Mouse (Mus musculus): Measurements from ENCODE around the gene Lrrc26. TPM values are rescaled to one million over a fixed set of nuclear protein-coding genes. Genes with fewer than 3 reads are reported as not detected.

Lrrc26 gene
- total RNA-seq, 4 experiments from 2014 or later, result not detected

- no peak for DNase-seq (ENCODE audit: low spot score in 2 of 2)
These were observed 4.0 kb downstream of the Lrrc26 start for GRCm38 (mm10) chr2:25293706-25294105.

- DNase-seq (ENCODE audit: low spot score in 2 of 2), result no peak
These were observed 7.4 kb downstream of the Lrrc26 start for GRCm38 (mm10) chr2:25297093-25297492.

GRCm38 (mm10) chr2:25298046-25298445, 8.3 kb downstream of the Lrrc26 start:
- no peak for DNase-seq (ENCODE audit: low spot score in 2 of 2)

- no peak for DNase-seq (ENCODE audit: low spot score in 2 of 2)
These were observed 13.7 kb downstream of the Lrrc26 start for GRCm38 (mm10) chr2:25303452-25303851.

GRCm38 (mm10) chr2:25303931-25304656, 14.4 kb downstream of the Lrrc26 start:
- no peak for DNase-seq (ENCODE audit: low spot score in 2 of 2)

GRCm38 (mm10) chr2:25304657-25305541, 15.2 kb downstream of the Lrrc26 start:
- DNase-seq (ENCODE audit: low spot score in 2 of 2), result peak in 1 of 2 experiments; percentile 36

GRCm38 (mm10) chr2:25305587-25306359, 16.1 kb downstream of the Lrrc26 start:
- DNase-seq (ENCODE audit: low spot score in 2 of 2), result no peak

GRCm38 (mm10) chr2:25310180-25310579, 20.5 kb downstream of the Lrrc26 start:
- DNase-seq (ENCODE audit: low spot score in 2 of 2), result no peak

GRCm38 (mm10) chr2:25310969-25311368, 21.3 kb downstream of the Lrrc26 start:
- no peak for DNase-seq (ENCODE audit: low spot score in 2 of 2)

GRCm38 (mm10) chr2:25311491-25311891, 21.8 kb downstream of the Lrrc26 start:
- DNase-seq (ENCODE audit: low spot score in 2 of 2), result no peak

GRCm38 (mm10) chr2:25318119-25318966, 28.6 kb downstream of the Lrrc26 start:
- DNase-seq (ENCODE audit: low spot score in 2 of 2), result no peak

- DNase-seq (ENCODE audit: low spot score in 2 of 2), result peak; percentile 82 to 88
These were observed 29.5 kb downstream of the Lrrc26 start, which contains the start of gene Grin1 for GRCm38 (mm10) chr2:25318971-25319773. Gene Grin1, minus strand, starts transcription at chr2:25319187.

GRCm38 (mm10) chr2:25320084-25320483, 30.4 kb downstream of the Lrrc26 start:
- DNase-seq (ENCODE audit: low spot score in 2 of 2), result no peak

- DNase-seq (ENCODE audit: low spot score in 2 of 2), result no peak
These were observed 36.3 kb downstream of the Lrrc26 start for GRCm38 (mm10) chr2:25326036-25326435.

- DNase-seq (ENCODE audit: low spot score in 2 of 2), result no peak
These were observed 38.7 kb downstream of the Lrrc26 start for GRCm38 (mm10) chr2:25328440-25328839.

GRCm38 (mm10) chr2:25331470-25331869, 41.8 kb downstream of the Lrrc26 start:
- no peak for DNase-seq (ENCODE audit: low spot score in 2 of 2)

GRCm38 (mm10) chr2:25332286-25333160, 42.8 kb downstream of the Lrrc26 start, which contains the start of gene Man1b1:
Gene Man1b1, plus strand, starts transcription at chr2:25332338.
- peak; percentile 99 to 100 for DNase-seq (ENCODE audit: low spot score in 2 of 2)

GRCm38 (mm10) chr2:25333569-25333968, 43.9 kb downstream of the Lrrc26 start:
- DNase-seq (ENCODE audit: low spot score in 2 of 2), result no peak

- DNase-seq (ENCODE audit: low spot score in 2 of 2), result no peak
These were observed 48.6 kb downstream of the Lrrc26 start for GRCm38 (mm10) chr2:25338303-25338702.
